ENCODE assay signal across 16 mouse cellular contexts in the genomic region with DNA sequence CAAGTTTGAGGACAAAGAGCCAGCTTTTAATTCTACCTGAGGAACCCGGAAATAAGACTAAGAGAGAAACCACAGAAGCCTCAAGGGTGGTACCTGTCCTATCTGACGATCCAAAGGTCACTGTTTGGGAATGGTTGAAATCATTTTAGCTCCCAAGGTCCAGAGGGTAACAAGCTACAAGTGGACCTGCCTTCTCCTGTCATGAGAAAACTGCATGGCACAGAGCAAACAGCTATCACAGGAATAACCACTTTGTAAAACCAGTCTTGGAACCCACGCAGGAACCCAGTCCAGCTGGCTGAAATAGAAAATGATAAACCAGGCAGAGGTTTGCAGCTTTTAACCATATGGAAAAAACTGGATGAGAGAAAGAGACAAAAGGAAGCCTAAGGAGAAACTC. TPM values are rescaled to one million over a fixed set of nuclear protein-coding genes. Genes with fewer than 3 reads are reported as not detected.
DNase-seq lines count a peak whose midpoint lies in the region; ATAC-seq lines count a peak whose summit lies in the region.
"Had no signal": no experiment of that assay in that cellular context is flagged by ENCODE, and none has a peak within 500 bp of the region (broad histone marks: within the 10 kb centered on the region; RNA-seq: fewer than 3 reads in every experiment).

No protein-coding gene starts in this region.

- DNase-seq in heart, postnatal 36 days: no peak
- DNase-seq in limb, embryonic 10.5 days (ENCODE audit: low spot score): no peak
- DNase-seq in brain, adult 2 months (ENCODE audit: low read depth, low spot score): peak; percentile 51
- peak; percentile 21 for DNase-seq in naive thymus-derived CD4-positive, alpha-beta T cell, adult 2 months (ENCODE audit: low read depth)
- DNase-seq in adipocyte (ENCODE audit: low spot score): no peak
- no peak for DNase-seq in gastrocnemius, adult 18-20 months (ENCODE audit: low spot score)
- DNase-seq: B cell, adult 2 months; cerebellum, adult 18-20 months; gastrocnemius, postnatal 36 days; kidney, adult 18-20 months; liver, embryonic 13.5 days had no signal

- no peak overlapping the region for H3K4me2 ChIP-seq in heart, embryonic 13.5 days
- H3K4me2 ChIP-seq in limb, embryonic 13.5 days (replicated peaks): no peak overlapping the region
- H3K4me2 ChIP-seq: embryonic facial prominence, embryonic 13.5 days; liver, embryonic 13.5 days had no signal

- WGBS in heart, embryonic 13.5 days: 50% methylated on average over 3 of the region's 3 CpGs
- 76% methylated on average over 3 of the region's 3 CpGs for WGBS in limb, embryonic 13.5 days
- WGBS in limb, embryonic 10.5 days: 81% methylated on average over 3 of the region's 3 CpGs

- H3K36me3 ChIP-seq in heart, embryonic 13.5 days: no peaks in the 10 kb centered on the region
- no peaks in the 10 kb centered on the region for H3K36me3 ChIP-seq in limb, embryonic 13.5 days
- no peaks in the 10 kb centered on the region for H3K36me3 ChIP-seq in limb, embryonic 10.5 days
- H3K36me3 ChIP-seq: embryonic facial prominence, embryonic 13.5 days; liver, embryonic 13.5 days; midbrain, embryonic 10.5 days had no signal

- peaks cover 30% of the 10 kb centered on the region for H3K4me1 ChIP-seq in heart, embryonic 13.5 days
- H3K4me1 ChIP-seq in limb, embryonic 13.5 days: peaks cover 15% of the 10 kb centered on the region
- no peaks in the 10 kb centered on the region for H3K4me1 ChIP-seq in limb, embryonic 10.5 days

- peak overlapping the region; percentile 40; the same call in 1 of the 2 replicates for H3K27ac ChIP-seq in heart, embryonic 13.5 days (replicated peaks)
- no peak overlapping the region for H3K27ac ChIP-seq in limb, embryonic 13.5 days
- no peak overlapping the region for H3K27ac ChIP-seq in limb, embryonic 10.5 days
- H3K27ac ChIP-seq: embryonic facial prominence, embryonic 13.5 days; left cerebral cortex, adult 2 months; liver, embryonic 13.5 days; midbrain, embryonic 10.5 days had no signal

- no peak for ATAC-seq in heart, embryonic 13.5 days (ENCODE audit: extremely low read depth, insufficient number of reproducible peaks, low FRiP score, low TSS enrichment)
- ATAC-seq in limb, embryonic 13.5 days (ENCODE audit: low FRiP score, low read depth): no peak

- no peak overlapping the region for H3K9ac ChIP-seq in heart, embryonic 13.5 days
- 0 out of 2 replicates have a peak overlapping the region, but pooled peaks have one; percentile 6 for H3K9ac ChIP-seq in limb, embryonic 13.5 days
- H3K9ac ChIP-seq: embryonic facial prominence, embryonic 13.5 days; liver, embryonic 13.5 days had no signal

- intact Hi-C loops in heart, postnatal 36 days (cut with DNase I): no loop called here

- H3K4me3 ChIP-seq in heart, embryonic 13.5 days: no peak overlapping the region
- H3K4me3 ChIP-seq in limb, embryonic 13.5 days: no peak overlapping the region
- H3K4me3 ChIP-seq in limb, embryonic 10.5 days: no peak overlapping the region
- H3K4me3 ChIP-seq: embryonic facial prominence, embryonic 13.5 days; left cerebral cortex, adult 2 months; liver, embryonic 13.5 days; midbrain, embryonic 10.5 days had no signal

- no peaks in the 10 kb centered on the region for H3K27me3 ChIP-seq in heart, embryonic 13.5 days (replicated peaks)
- H3K27me3 ChIP-seq in limb, embryonic 13.5 days: no peaks in the 10 kb centered on the region
- H3K27me3 ChIP-seq in limb, embryonic 10.5 days (ENCODE audit: low read depth, poor library complexity, severe bottlenecking): no peaks in the 10 kb centered on the region
- H3K27me3 ChIP-seq: embryonic facial prominence, embryonic 13.5 days; liver, embryonic 13.5 days had no signal

- no peaks in the 10 kb centered on the region for H3K9me3 ChIP-seq in heart, embryonic 13.5 days
- H3K9me3 ChIP-seq in limb, embryonic 13.5 days: no peaks in the 10 kb centered on the region
- H3K9me3 ChIP-seq in limb, embryonic 10.5 days (replicated peaks): no peaks in the 10 kb centered on the region
- H3K9me3 ChIP-seq: embryonic facial prominence, embryonic 13.5 days; liver, embryonic 13.5 days; midbrain, embryonic 10.5 days had no signal

RNA-seq across cellular contexts. Expression of gene Ern1, which starts 25.3 kb away (rescaled TPM):
- 3.9 and 4.3 TPM in 2 replicates for polyA plus RNA-seq in heart, embryonic 13.5 days (2015; fragmentation: Nextera tagmentation; extraction: Ambion mirVana)
- total RNA-seq in heart, postnatal 36 days (2021): 10 to 100 TPM; 10.2 to 12.9 TPM
- 6.8 and 7.6 TPM in 2 replicates for polyA plus RNA-seq in limb, embryonic 13.5 days (2015; fragmentation: Nextera tagmentation; extraction: Ambion mirVana)
- polyA plus RNA-seq in limb, embryonic 10.5 days (2016; fragmentation: Nextera tagmentation; extraction: Ambion mirVana): 7.4 and 8.2 TPM in 2 replicates
- 1 to 10 TPM; 6.6 to 9.1 TPM for total RNA-seq in gastrocnemius, adult 18-20 months (2021)

Comparison
In these comparisons a context has a peak if more than half of its experiments do, and no peak if none do; other contexts are left out.
1. DNase-seq: peak in brain, adult 2 months (single experiment) and naive thymus-derived CD4-positive, alpha-beta T cell, adult 2 months (single experiment); none in heart, postnatal 36 days (0 of 2), limb, embryonic 10.5 days (single experiment), adipocyte (single experiment) and gastrocnemius, adult 18-20 months (single experiment).